ENCODE assay signal across 8 mouse cellular contexts in the genomic region with DNA sequence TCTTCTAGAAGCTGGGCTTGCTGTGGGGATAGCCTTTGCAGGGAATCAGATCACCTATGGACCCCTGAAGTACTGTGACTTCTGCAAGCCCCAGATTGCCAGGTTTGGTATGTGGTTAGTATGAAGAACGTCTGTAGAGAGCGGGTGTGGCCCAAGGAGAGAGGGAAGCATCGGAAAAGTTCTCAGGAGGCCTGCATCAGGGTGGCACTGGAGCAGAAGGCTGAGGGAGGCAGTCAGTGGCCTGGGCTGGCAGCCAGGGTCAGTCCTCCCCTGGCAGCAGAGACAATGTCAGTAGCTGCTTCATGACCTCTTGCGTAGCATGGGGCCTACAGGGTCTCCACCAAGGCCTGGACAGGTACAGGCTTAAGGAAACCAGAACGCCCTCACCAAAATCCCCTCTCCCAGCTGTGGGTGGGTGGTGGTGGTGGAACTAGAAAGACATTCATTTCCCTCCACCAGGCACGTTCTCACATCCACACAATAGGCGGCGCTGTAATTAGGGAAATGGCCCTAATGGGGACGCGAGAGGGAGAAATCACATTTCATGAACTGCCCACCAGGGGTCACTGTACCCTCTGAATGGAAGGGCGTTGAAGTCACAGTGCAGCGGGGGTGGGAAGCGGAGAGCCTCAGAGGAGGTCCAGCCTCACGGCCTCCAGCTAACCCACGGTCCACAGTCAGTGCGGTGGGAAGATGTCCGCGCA. TPM values are rescaled to one million over a fixed set of nuclear protein-coding genes. Genes with fewer than 3 reads are reported as not detected.
DNase-seq lines count a peak whose midpoint lies in the region; ATAC-seq and TF ChIP-seq lines count a peak whose summit lies in the region.

No protein-coding gene starts in this region.

- in situ Hi-C loops in ES-E14 (cut with MboI; ENCODE audit: low sequenced_read_pairs in 2 of 2, unreplicated experiment in 2 of 2) = loop anchor here in 1 of 2 experiments (10.0 kb wide), 2 partner anchors 132 to 342 kb away; no protein-coding TSS in a partner anchor

- peaks cover 0 to 8% of the 10 kb centered on the region in 2 experiments; a peak in 2 of 4 replicates for H3K4me1 ChIP-seq in ES-E14 (ENCODE audit: control insufficient read depth in 2 of 2, insufficient read depth in 2 of 2, low read length in 2 of 2, poor library complexity in 1 of 2)
- no peaks in the 10 kb centered on the region for H3K4me1 ChIP-seq in forebrain, postnatal 0 days (ENCODE audit: insufficient read depth)
- no peaks in the 10 kb centered on the region for H3K4me1 ChIP-seq in lung, embryonic 14.5 days (ENCODE audit: insufficient read depth)

- WGBS in forebrain, postnatal 0 days = 25% methylated on average over 18 of the region's 18 CpGs
- 27% methylated on average over 18 of the region's 18 CpGs for WGBS in lung, embryonic 14.5 days

- H3K4me3 ChIP-seq in ES-E14 (ENCODE audit: insufficient read depth in 1 of 2, low read depth in 1 of 2, low read length in 2 of 2, poor library complexity in 1 of 2, severe bottlenecking in 1 of 2) = peak overlapping the region; percentile 21 to 46; a peak in 3 of 4 replicates
- peak overlapping the region; percentile 34; the same call in 1 of the 2 replicates for H3K4me3 ChIP-seq in forebrain, postnatal 0 days (ENCODE audit: low read depth, low read length)
- peak overlapping the region; percentile 22 for H3K4me3 ChIP-seq in lung, embryonic 14.5 days (ENCODE audit: low read depth, low read length)

- peak overlapping the region; percentile 20; the same call in 1 of the 2 replicates for H3K9ac ChIP-seq in ES-E14 (ENCODE audit: insufficient read depth, low read depth, low read length, poor library complexity, severe bottlenecking)
- peak overlapping the region; percentile 43; the same call in 1 of the 2 replicates for H3K9ac ChIP-seq in forebrain, postnatal 0 days
- no peak overlapping the region for H3K9ac ChIP-seq in lung, embryonic 14.5 days

- peak; percentile 98 for DNase-seq in ES-E14 (ENCODE audit: low read depth, low spot score)
- peak; percentile 89 for DNase-seq in cerebellum, adult 11-12 months
- DNase-seq in forebrain, postnatal 0 days = peak; percentile 92
- peak; percentile 94 for DNase-seq in heart, postnatal 4 days
- DNase-seq in layer of hippocampus, adult 8-10 months (ENCODE audit: low spot score in 2 of 2) = peak; percentile 82 to 83
- peak; percentile 93 for DNase-seq in lung, embryonic 14.5 days
- DNase-seq in ovary, adult 18-20 months (ENCODE audit: low spot score) = peak; percentile 48
- DNase-seq in thymus, postnatal 0 days (ENCODE audit: low spot score) = peak; percentile 74

- peaks cover 4% of the 10 kb centered on the region; the same call in 1 of the 2 replicates for H3K36me3 ChIP-seq in ES-E14 (ENCODE audit: control insufficient read depth, insufficient read depth, low read length, poor library complexity, severe bottlenecking)
- no peaks in the 10 kb centered on the region for H3K36me3 ChIP-seq in forebrain, postnatal 0 days (ENCODE audit: insufficient read depth)
- H3K36me3 ChIP-seq in lung, embryonic 14.5 days (ENCODE audit: insufficient read depth) = no peaks in the 10 kb centered on the region

- H3K9me3 ChIP-seq in ES-E14 (ENCODE audit: control insufficient read depth, insufficient read depth, low read depth, low read length) = no peaks in the 10 kb centered on the region
- H3K9me3 ChIP-seq in forebrain, postnatal 0 days (ENCODE audit: low read length) = no peaks in the 10 kb centered on the region
- H3K9me3 ChIP-seq in lung, embryonic 14.5 days (ENCODE audit: low read depth, low read length) = no peaks in the 10 kb centered on the region

- H3K27ac ChIP-seq in ES-E14 (ENCODE audit: insufficient read depth, low read depth, low read length, poor library complexity, severe bottlenecking) = no peak overlapping the region
- no peak overlapping the region for H3K27ac ChIP-seq in forebrain, postnatal 0 days (ENCODE audit: low read depth, low read length)
- H3K27ac ChIP-seq in lung, embryonic 14.5 days (ENCODE audit: low read depth) = no peak overlapping the region

- peak; percentile 72 for ATAC-seq in forebrain, postnatal 0 days
- peak; percentile 62; the same call in 1 of the 2 replicates for ATAC-seq in lung, embryonic 14.5 days (ENCODE audit: insufficient read depth)

- peak; percentile 95 for TF ChIP-seq CTCF in forebrain, postnatal 0 days (IDR thresholded peaks at IDR 0.05; ENCODE audit: low read depth)
- peak; percentile 98 for TF ChIP-seq CTCF in lung, embryonic 14.5 days (IDR thresholded peaks at IDR 0.05; ENCODE audit: low read depth)

- H3K27me3 ChIP-seq in forebrain, postnatal 0 days (ENCODE audit: insufficient read depth, low read length) = peaks cover 13% of the 10 kb centered on the region
- peaks cover 24% of the 10 kb centered on the region for H3K27me3 ChIP-seq in lung, embryonic 14.5 days (ENCODE audit: insufficient read depth, low read length)

- H3K4me2 ChIP-seq in forebrain, postnatal 0 days (ENCODE audit: low read depth) = peak overlapping the region; percentile 52
- H3K4me2 ChIP-seq in lung, embryonic 14.5 days = peak overlapping the region; percentile 51

TF ChIP-seq in ES-E14, 5 proteins besides CTCF, POLR2A, EP300 and RAD21:
- TF ChIP-seq HCFC1 (IDR thresholded peaks at IDR 0.05; ENCODE audit: borderline replicate concordance, insufficient read depth, low read length) (peak; percentile 49; the same call in 1 of the 2 replicates), CHD2 (IDR thresholded peaks at IDR 0.05; ENCODE audit: low read depth, low read length) (no peak), ZC3H11A (IDR thresholded peaks at IDR 0.05; ENCODE audit: borderline replicate concordance, low read depth, low read length) (peak; percentile 44; the same call in 1 of the 2 replicates), MAFK (IDR thresholded peaks at IDR 0.05; ENCODE audit: insufficient read depth, low read depth, low read length) (no peak), ZNF384 (IDR thresholded peaks at IDR 0.05; ENCODE audit: low read depth, low read length) (peak; percentile 45; the same call in 1 of the 2 replicates)

RNA-seq across cellular contexts. Expression of gene Arhgap27, which starts 31.2 kb away (rescaled TPM):
- total RNA-seq in ES-E14 (2012; rRNA removed) = 7.8 and 8.2 TPM in 2 replicates
- 4.2 and 5.6 TPM in 2 replicates for total RNA-seq in forebrain, postnatal 0 days (2014; rRNA removed)
- polyA plus RNA-seq in forebrain, postnatal 0 days (2015; fragmentation: Nextera tagmentation; extraction: Ambion mirVana) = 3.2 and 4.8 TPM in 2 replicates
- total RNA-seq in heart, postnatal 4 days (2021) = 10 to 100 TPM; 23.5 to 25.4 TPM
- total RNA-seq in layer of hippocampus, adult 8-10 months (2022) = 10 to 100 TPM in 3 of 4 experiments, 1 to 10 TPM in 1; 9.8 to 19.8 (median 15.6) TPM
- polyA plus RNA-seq in lung, embryonic 14.5 days (2014; fragmentation: Nextera tagmentation; extraction: Ambion mirVana) = 16.8 and 20.6 TPM in 2 replicates
- polyA plus RNA-seq in thymus, postnatal 0 days (2015; fragmentation: Nextera tagmentation; extraction: Ambion mirVana) = 20.0 and 20.4 TPM in 2 replicates

Comparison
In these comparisons a context has a peak if more than half of its experiments do, and no peak if none do; other contexts are left out.
1. DNase-seq: peak in every context shown above with its lines; median percentile 98 in ES-E14; 94 in heart, postnatal 4 days; 93 in lung, embryonic 14.5 days; 92 in forebrain, postnatal 0 days; 89 in cerebellum, adult 11-12 months; 82 in layer of hippocampus, adult 8-10 months; 74 in thymus, postnatal 0 days; 48 in ovary, adult 18-20 months.